Mouse (Mus musculus) hematopoietic stem cell, adult 5-6 weeks (primary cell): ENCODE data around the gene Cpe. TPM values are rescaled to one million over a fixed set of nuclear protein-coding genes. Genes with fewer than 3 reads are reported as not detected.

Source experiments
- total RNA-seq: library from RNA; stranded (forward); fragments of 172-1452, 232-1000 nt; gene quantifications from 2 replicates; pipeline ENCODE4 v1.2.3, GENCODE M21; 2017

The Cpe gene
- total RNA-seq, 1 experiment from 2014 or later = not detected

Other genes starting within 250 kb of the Cpe start
- 72.7 and 85.3 TPM in 2 replicates for gene Msmo1, start 40.7 kb upstream of the Cpe start, total RNA-seq
- 20.2 and 21.3 TPM in 2 replicates for gene Klhl2, start 157.0 kb upstream of the Cpe start, total RNA-seq